Mouse (Mus musculus): ENCODE results near the gene Tmem94.

- peak; percentile 35 for TF ChIP-seq CTCF (IDR thresholded peaks at IDR 0.05)
- peak; percentile 79 for TF ChIP-seq EP300 (IDR thresholded peaks at IDR 0.05)
These were observed 67.8 kb downstream of the Tmem94 start for GRCm38 (mm10) chr11:115833021-115833513.

Data from lung, postnatal 0 days (tissue).